Mouse (Mus musculus) spleen, postnatal 10 days (tissue): ENCODE measurements around the gene Cd300lb.

ENCODE experiments used
- DNase-seq, 2 experiments: peaks; one replicate each; pipeline ENCODE4 v3.0.0; 2021 to 2022; ENCODE audit warnings: low spot score in 2 of 2

Cd300lb gene

DNA sequence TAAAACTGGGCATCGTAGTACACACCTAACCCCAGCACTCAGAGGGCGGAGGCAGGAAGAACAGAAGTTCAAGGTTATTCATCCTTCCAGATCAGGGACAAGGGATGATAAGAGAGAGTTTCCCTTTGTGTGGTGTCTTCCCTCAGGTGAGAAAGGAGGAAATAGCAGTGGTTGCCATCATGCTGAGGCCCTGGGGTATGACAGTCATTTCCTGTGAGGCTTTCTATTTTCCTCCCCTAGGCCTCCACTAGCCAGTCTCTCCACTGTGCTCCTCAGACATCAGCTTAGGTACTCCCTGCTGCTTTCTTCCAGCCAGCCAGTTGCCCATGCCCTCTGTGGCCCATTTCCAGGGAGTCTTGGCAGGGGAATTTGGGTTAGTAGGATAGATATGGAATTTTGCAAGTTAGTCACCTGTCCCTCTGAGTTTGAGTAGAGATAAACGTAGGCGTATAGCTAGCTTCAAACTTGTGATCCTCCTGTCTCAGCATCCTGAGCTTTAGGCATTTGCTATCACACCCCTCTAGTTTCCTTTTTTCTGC is 50.9 kb downstream of the Cd300lb start:
- peak in 1 of 2 experiments; percentile 16 for DNase-seq

DNA sequence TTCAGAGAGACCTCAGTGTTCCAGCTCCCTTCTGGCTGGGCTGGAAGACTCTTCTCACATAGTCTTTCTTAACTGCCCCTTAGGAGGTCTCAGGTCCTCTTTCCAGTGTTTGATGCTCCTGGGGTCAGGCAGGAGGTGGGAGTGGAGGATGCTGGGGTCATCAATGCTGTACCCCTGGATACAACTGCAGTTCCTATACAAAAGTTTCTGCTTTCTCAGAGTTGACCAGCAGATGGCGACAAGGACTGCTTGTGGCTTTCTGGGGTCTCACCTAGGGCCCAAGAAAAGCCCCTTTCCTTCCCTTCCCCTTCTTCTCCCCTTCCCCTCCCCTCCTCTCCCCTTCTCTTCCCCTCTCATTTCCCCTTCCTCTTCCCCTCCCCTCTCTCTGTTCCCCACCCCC is 53.6 kb downstream of the Cd300lb start:
- peak; percentile 49 to 70 for DNase-seq

DNA sequence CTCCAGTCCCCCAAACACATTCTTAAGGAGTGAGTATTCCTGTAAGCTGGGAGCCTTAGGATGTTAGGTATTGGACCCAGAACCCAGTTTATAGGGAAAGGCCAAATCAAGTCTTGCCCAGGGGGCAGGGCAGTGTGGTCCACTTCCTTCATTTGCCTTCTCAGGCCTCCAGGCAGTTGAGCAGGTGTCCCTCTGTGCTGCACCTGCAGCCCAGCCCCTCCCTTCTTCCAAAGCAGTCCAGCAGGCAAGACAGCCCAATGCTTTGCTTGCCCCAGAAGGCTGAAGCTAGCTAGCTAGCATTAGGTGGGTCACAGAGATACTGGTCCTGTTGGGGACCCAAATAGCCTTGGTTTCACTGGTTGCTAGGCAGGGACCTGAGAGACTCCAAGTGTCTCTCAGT is 54.0 kb downstream of the Cd300lb start:
- DNase-seq = peak in 1 of 2 experiments; percentile 20

DNA sequence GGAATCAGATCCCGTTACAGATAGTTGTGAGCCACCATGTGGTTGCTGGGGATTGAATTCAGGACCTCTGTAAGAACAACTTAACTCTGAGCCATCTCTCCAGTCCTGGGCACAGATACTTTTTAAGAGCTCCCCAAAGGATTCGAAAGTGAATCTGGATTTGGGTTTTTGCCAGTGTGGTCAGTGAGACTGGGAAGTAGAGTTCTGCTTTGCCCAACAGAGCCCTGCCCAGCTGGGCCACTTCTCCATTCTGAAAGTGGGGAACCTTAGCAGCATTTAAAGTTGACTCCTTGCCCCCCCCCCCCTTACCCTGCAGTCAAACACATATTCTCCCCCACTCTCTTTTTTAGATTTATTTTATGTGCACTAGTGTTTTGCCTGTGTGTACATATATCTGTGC is 54.5 kb downstream of the Cd300lb start:
- DNase-seq = peak in 1 of 2 experiments; percentile 44

- DNase-seq = peak in 1 of 2 experiments; percentile 55
These were observed 57.0 kb downstream of the Cd300lb start for GRCm38 (mm10) chr11:114877145-114877544.

GRCm38 (mm10) chr11:114876621-114877020 is 57.6 kb downstream of the Cd300lb start:
- DNase-seq = no peak

GRCm38 (mm10) chr11:114876176-114876575 is 58.0 kb downstream of the Cd300lb start:
- peak in 1 of 2 experiments; percentile 33 for DNase-seq

GRCm38 (mm10) chr11:114875301-114875801 is 58.8 kb downstream of the Cd300lb start:
- DNase-seq = peak in 1 of 2 experiments; percentile 30

DNA sequence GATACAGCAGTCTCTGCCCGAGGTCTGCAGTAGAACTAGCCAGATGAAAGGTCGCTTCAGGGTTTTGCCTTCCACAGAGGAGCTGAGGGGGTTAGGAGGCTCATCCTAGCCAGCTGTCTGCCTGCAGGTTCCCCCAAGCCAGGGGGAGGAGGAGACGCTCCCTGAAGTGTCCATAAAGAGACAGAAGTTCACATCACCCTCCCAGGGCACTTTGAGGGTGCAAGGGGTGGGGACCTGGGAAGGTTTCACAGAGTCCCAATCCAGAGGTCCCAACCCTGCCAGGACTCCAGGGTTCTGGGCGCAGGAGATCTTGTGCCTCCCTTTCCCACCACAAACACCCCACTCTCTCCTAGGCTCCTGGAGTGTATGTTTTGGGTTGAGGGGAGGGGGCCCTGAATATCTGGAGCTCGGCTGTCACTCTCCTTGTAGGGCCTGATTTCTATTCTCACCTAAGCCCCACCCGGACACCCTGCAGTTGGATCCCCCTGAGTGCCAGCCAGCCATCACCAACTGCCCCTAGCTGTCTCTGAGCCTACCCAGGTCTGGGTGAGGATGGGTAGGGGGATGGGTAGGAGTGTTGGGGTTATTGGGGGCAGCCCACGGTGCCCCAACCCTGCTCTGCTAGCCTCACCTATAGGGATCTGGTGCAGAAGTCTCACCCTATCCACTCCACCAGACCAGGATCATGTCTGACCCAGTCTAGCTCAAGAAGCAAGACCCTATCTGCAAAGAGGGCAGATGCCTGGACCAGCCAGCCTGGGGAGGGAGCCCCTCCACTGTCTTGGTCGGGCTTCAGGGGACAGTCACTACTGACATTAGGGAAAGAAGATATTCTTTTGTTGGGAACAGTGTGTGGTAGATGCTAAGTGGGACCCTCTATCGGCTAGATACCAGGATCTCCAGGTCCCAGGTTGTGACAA is 59.7 kb downstream of the Cd300lb start:
- DNase-seq = no peak

DNA sequence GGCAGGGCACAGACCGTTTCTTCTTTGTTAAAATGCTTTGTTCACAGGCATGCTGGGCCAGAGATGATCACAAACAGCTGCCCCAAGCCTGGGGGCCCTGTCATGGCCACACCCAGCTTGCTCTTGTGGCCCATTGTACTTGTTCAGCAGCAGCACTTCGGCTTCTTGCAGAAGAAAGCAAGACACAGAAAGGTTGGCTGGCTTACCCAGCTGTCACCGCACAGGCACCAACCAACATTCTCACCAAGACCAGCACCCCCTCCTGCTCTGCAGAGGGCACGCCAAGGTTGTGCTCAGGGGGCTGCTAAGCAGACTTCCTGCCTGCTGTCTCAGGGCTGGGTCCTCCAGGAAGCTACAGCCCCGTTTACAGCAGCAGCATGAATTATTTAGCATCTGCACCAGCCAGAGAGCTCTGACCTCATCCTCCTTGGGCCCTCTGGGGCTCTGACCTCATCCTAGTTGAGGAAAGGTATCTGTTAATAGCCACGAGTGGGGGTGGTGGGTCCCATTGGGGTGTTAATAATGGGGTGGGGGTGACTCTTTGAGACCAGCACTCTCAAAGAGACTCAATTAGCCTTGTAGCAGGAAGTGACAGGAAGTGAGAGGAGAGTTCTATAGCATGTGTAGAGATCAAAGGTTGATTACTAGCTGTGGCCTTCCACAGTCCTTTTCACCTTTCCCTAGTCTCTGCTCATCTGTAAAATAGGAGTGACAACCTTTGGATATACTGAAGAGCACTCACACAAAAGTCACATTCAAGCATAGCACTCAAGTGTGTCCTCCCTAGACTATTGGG is 61.0 kb downstream of the Cd300lb start:
- peak in 1 of 2 experiments; percentile 50 for DNase-seq
